Mouse (Mus musculus): ENCODE measurements around the gene Gse1. TPM values are rescaled to one million over a fixed set of nuclear protein-coding genes. Genes with fewer than 3 reads are reported as not detected.

Gene Gse1
- total and polyA plus RNA-seq, 3 experiments: 12.1 to 24.3 (median 21.0) TPM

GRCm38 (mm10) chr8:120232398-120232797, 4.1 kb downstream of the Gse1 start:
- H3K9ac ChIP-seq (ENCODE audit: low read depth, low read length): peak overlapping the region; percentile 61
- H3K79me2 ChIP-seq (replicated peaks; ENCODE audit: control insufficient read depth, insufficient read depth, low read length): peaks cover 3% of the 10 kb centered on the region; the same call in 1 of the 2 replicates
- DNase-seq: no peak
- H3K4me1 ChIP-seq (ENCODE audit: control insufficient read depth, insufficient read depth, low read length): peaks cover 45% of the 10 kb centered on the region
- TF ChIP-seq POLR2A (IDR thresholded peaks at IDR 0.05; ENCODE audit: insufficient read depth, low read depth, low read length) (no peak), CTCF (IDR thresholded peaks at IDR 0.05) (no peak)
- intact Hi-C loops (cut with DNase I): loop anchor here (5.0 kb wide), 1 partner anchor 35 kb away; no protein-coding TSS in a partner anchor
- H3K27me3 ChIP-seq (ENCODE audit: control insufficient read depth, insufficient read depth, low read length): no peaks in the 10 kb centered on the region
- WGBS: 38% methylated on average over 4 of the region's 4 CpGs
- peak overlapping the region; percentile 78 for H3K27ac ChIP-seq
- H3K4me3 ChIP-seq: peak overlapping the region; percentile 25
- no peaks in the 10 kb centered on the region for H3K36me3 ChIP-seq (ENCODE audit: control insufficient read depth, insufficient read depth, low read length)

- 18% methylated on average over 13 of the region's 13 CpGs for WGBS
- no peaks in the 10 kb centered on the region for H3K36me3 ChIP-seq (ENCODE audit: control insufficient read depth, insufficient read depth, low read length)
- intact Hi-C loops (cut with DNase I): loop anchor here (5.0 kb wide), 1 partner anchor 34 kb away; no protein-coding TSS in a partner anchor
- peaks cover 4% of the 10 kb centered on the region; the same call in 1 of the 2 replicates for H3K79me2 ChIP-seq (replicated peaks; ENCODE audit: control insufficient read depth, insufficient read depth, low read length)
- H3K9ac ChIP-seq (ENCODE audit: low read depth, low read length): peak overlapping the region; percentile 61
- H3K4me1 ChIP-seq (ENCODE audit: control insufficient read depth, insufficient read depth, low read length): peaks cover 43% of the 10 kb centered on the region
- H3K27me3 ChIP-seq (ENCODE audit: control insufficient read depth, insufficient read depth, low read length): no peaks in the 10 kb centered on the region
- peak overlapping the region; percentile 25 for H3K4me3 ChIP-seq
- peak; percentile 45 to 53 for DNase-seq
- no peak overlapping the region; the same call in 1 of the 2 replicates for H3K27ac ChIP-seq
- TF ChIP-seq CTCF (IDR thresholded peaks at IDR 0.05) (no peak), EP300 (IDR thresholded peaks at IDR 0.05; ENCODE audit: insufficient read depth, low read depth, low read length) (no peak), POLR2A (IDR thresholded peaks at IDR 0.05; ENCODE audit: insufficient read depth, low read depth, low read length) (no peak)
Observed at GRCm38 (mm10) chr8:120232913-120233312, 4.7 kb downstream of the Gse1 start.

GRCm38 (mm10) chr8:120234457-120234856, 6.2 kb downstream of the Gse1 start:
- no peak overlapping the region for H3K27ac ChIP-seq
- peaks cover 43% of the 10 kb centered on the region for H3K4me1 ChIP-seq (ENCODE audit: control insufficient read depth, insufficient read depth, low read length)
- H3K4me3 ChIP-seq: no peak overlapping the region; the same call in 1 of the 2 replicates
- TF ChIP-seq EP300 (IDR thresholded peaks at IDR 0.05; ENCODE audit: insufficient read depth, low read depth, low read length) (no peak), POLR2A (IDR thresholded peaks at IDR 0.05; ENCODE audit: insufficient read depth, low read depth, low read length) (no peak), CTCF (IDR thresholded peaks at IDR 0.05) (no peak)
- H3K36me3 ChIP-seq (ENCODE audit: control insufficient read depth, insufficient read depth, low read length): no peaks in the 10 kb centered on the region
- H3K9ac ChIP-seq (ENCODE audit: low read depth, low read length): 0 out of 2 replicates have a peak overlapping the region, but pooled peaks have one; percentile 6
- WGBS: 41% methylated on average over 12 of the region's 12 CpGs
- DNase-seq: peak; percentile 41 to 66
- intact Hi-C loops (cut with DNase I): loop anchor here (5.0 kb wide), 1 partner anchor 33 kb away; no protein-coding TSS in a partner anchor
- no peaks in the 10 kb centered on the region for H3K27me3 ChIP-seq (ENCODE audit: control insufficient read depth, insufficient read depth, low read length)
- H3K79me2 ChIP-seq (replicated peaks; ENCODE audit: control insufficient read depth, insufficient read depth, low read length): peaks cover 6% of the 10 kb centered on the region; the same call in 1 of the 2 replicates

- intact Hi-C loops (cut with DNase I): loop anchor here (5.0 kb wide), 1 partner anchor 32 kb away; no protein-coding TSS in a partner anchor
Observed at GRCm38 (mm10) chr8:120234866-120235265, 6.6 kb downstream of the Gse1 start.

GRCm38 (mm10) chr8:120243222-120243621, 15.0 kb downstream of the Gse1 start:
- intact Hi-C loops (cut with DNase I): no loop called here
- Histone ChIP-seq H3K79me2 (replicated peaks; ENCODE audit: control insufficient read depth, insufficient read depth, low read length) (peaks cover 1% of the 10 kb centered on the region; the same call in 1 of the 2 replicates), H3K9ac (ENCODE audit: low read depth, low read length) (no peak overlapping the region), H3K36me3 (ENCODE audit: control insufficient read depth, insufficient read depth, low read length) (no peaks in the 10 kb centered on the region), H3K4me1 (ENCODE audit: control insufficient read depth, insufficient read depth, low read length) (no peaks in the 10 kb centered on the region; the same call in none of the 2 replicates), H3K27ac (no peak overlapping the region), H3K27me3 (ENCODE audit: control insufficient read depth, insufficient read depth, low read length) (no peaks in the 10 kb centered on the region), H3K4me3 (no peak overlapping the region)
- peak in 1 of 2 experiments; percentile 51 for DNase-seq
- 67% methylated on average over 4 of the region's 4 CpGs for WGBS
- no peak for TF ChIP-seq CTCF (IDR thresholded peaks at IDR 0.05)
- TF ChIP-seq POLR2A (IDR thresholded peaks at IDR 0.05; ENCODE audit: insufficient read depth, low read depth, low read length): no peak
- no peak for TF ChIP-seq EP300 (IDR thresholded peaks at IDR 0.05; ENCODE audit: insufficient read depth, low read depth, low read length)

More at GRCm38 (mm10) chr8:120234866-120235265, 6.6 kb downstream of the Gse1 start:
- Histone ChIP-seq H3K79me2 (replicated peaks; ENCODE audit: control insufficient read depth, insufficient read depth, low read length) (peaks cover 4% of the 10 kb centered on the region; the same call in 1 of the 2 replicates), H3K27ac (no peak overlapping the region), H3K4me3 (no peak overlapping the region; the same call in 1 of the 2 replicates), H3K9ac (ENCODE audit: low read depth, low read length) (0 out of 2 replicates have a peak overlapping the region, but pooled peaks have one; percentile 7), H3K36me3 (ENCODE audit: control insufficient read depth, insufficient read depth, low read length) (no peaks in the 10 kb centered on the region), H3K27me3 (ENCODE audit: control insufficient read depth, insufficient read depth, low read length) (no peaks in the 10 kb centered on the region), H3K4me1 (ENCODE audit: control insufficient read depth, insufficient read depth, low read length) (peaks cover 41% of the 10 kb centered on the region)
- 21% methylated on average over 8 of the region's 8 CpGs for WGBS
- TF ChIP-seq EP300 (IDR thresholded peaks at IDR 0.05; ENCODE audit: insufficient read depth, low read depth, low read length) (no peak), POLR2A (IDR thresholded peaks at IDR 0.05; ENCODE audit: insufficient read depth, low read depth, low read length) (no peak), CTCF (IDR thresholded peaks at IDR 0.05) (0 out of 2 replicates have a peak, but pooled peaks have one; percentile 7)
- DNase-seq: peak in 1 of 2 experiments; percentile 57

- intact Hi-C loops (cut with DNase I): no loop called here
- H3K79me2 ChIP-seq (replicated peaks; ENCODE audit: control insufficient read depth, insufficient read depth, low read length): peaks cover 1% of the 10 kb centered on the region; the same call in 1 of the 2 replicates
- H3K4me3 ChIP-seq: no peak overlapping the region
- H3K27ac ChIP-seq: no peak overlapping the region
- TF ChIP-seq CTCF (IDR thresholded peaks at IDR 0.05) (no peak), EP300 (IDR thresholded peaks at IDR 0.05; ENCODE audit: insufficient read depth, low read depth, low read length) (no peak), POLR2A (IDR thresholded peaks at IDR 0.05; ENCODE audit: insufficient read depth, low read depth, low read length) (no peak)
- H3K27me3 ChIP-seq (ENCODE audit: control insufficient read depth, insufficient read depth, low read length): no peaks in the 10 kb centered on the region
- WGBS: 91% methylated on average over 5 of the region's 5 CpGs
- no peak for DNase-seq
- H3K36me3 ChIP-seq (ENCODE audit: control insufficient read depth, insufficient read depth, low read length): no peaks in the 10 kb centered on the region
- peaks cover 2% of the 10 kb centered on the region for H3K4me1 ChIP-seq (ENCODE audit: control insufficient read depth, insufficient read depth, low read length)
- H3K9ac ChIP-seq (ENCODE audit: low read depth, low read length): no peak overlapping the region
Observed at GRCm38 (mm10) chr8:120243916-120244451, 15.7 kb downstream of the Gse1 start.

All from heart, adult 2 months (tissue).